Mouse (Mus musculus) heart, embryonic 13.5 days (tissue): Measurements from ENCODE around the gene Zbtb3. TPM values are rescaled to one million over a fixed set of nuclear protein-coding genes. Genes with fewer than 3 reads are reported as not detected.

Experiments used
- ATAC-seq: fragments of 200-750 bp; cut with Nextera tagmentation; 2 replicates; pipeline ENCODE4 v1.8.0; 2017; ENCODE audit warnings: moderate TSS enrichment; ENCODE audit not compliant: insufficient number of reproducible peaks, low FRiP score, low TSS enrichment; ENCODE audit errors: extremely low read depth
- H3K27ac ChIP-seq: fragments of 300-500 bp; sonication (generic); replicated peaks from 2 replicates; pipeline ENCODE4 v1.5.1; 2015; ENCODE audit warnings: moderate library complexity, mild to moderate bottlenecking, inconsistent platforms
- H3K27me3 ChIP-seq: fragments of 300-500 bp; sonication (generic); replicated peaks from 2 replicates; pipeline ENCODE4 v1.6.1; 2015; ENCODE audit warnings: mild to moderate bottlenecking, inconsistent platforms
- H3K36me3 ChIP-seq: fragments of 300-500 bp; sonication (generic); 2 replicates; pipeline ENCODE4 v1.6.1; 2015; ENCODE audit warnings: mild to moderate bottlenecking, inconsistent platforms
- H3K4me1 ChIP-seq: fragments of 300-500 bp; sonication (generic); 2 replicates; pipeline ENCODE4 v1.6.1; 2015; ENCODE audit warnings: inconsistent platforms
- H3K4me2 ChIP-seq: fragments of 300-500 bp; sonication (generic); 2 replicates; pipeline ENCODE4 v1.6.1; 2015; ENCODE audit warnings: inconsistent platforms, mild to moderate bottlenecking, moderate library complexity
- H3K4me3 ChIP-seq: fragments of 300-500 bp; sonication (generic); 2 replicates; pipeline ENCODE4 v1.5.1; 2015; ENCODE audit warnings: moderate library complexity, mild to moderate bottlenecking, inconsistent platforms
- H3K9ac ChIP-seq: fragments of 300-500 bp; sonication (generic); 2 replicates; pipeline ENCODE4 v1.6.1; 2015; ENCODE audit warnings: inconsistent platforms, mild to moderate bottlenecking, moderate library complexity
- H3K9me3 ChIP-seq: fragments of 300-500 bp; sonication (generic); 2 replicates; pipeline ENCODE4 v1.6.1; 2016; ENCODE audit warnings: inconsistent platforms
- WGBS: fragments of 180-500 bp; shearing (Covaris S2); methylation state at CpG from one replicate; pipeline ENCODE4 v1.1.7; 2015; ENCODE audit warnings: mixed read lengths; 5-methylcytosine and 5-hydroxymethylcytosine counted together
- polyA plus RNA-seq: library from polyadenylated mRNA; unstranded; fragments of >200 nt; fragmentation: Nextera tagmentation; extraction: Ambion mirVana; gene quantifications from 2 replicates; pipeline ENCODE4 v1.2.1, GENCODE M21; 2015

The Zbtb3 gene
- 3.7 and 3.9 TPM in 2 replicates for polyA plus RNA-seq

- peaks cover 19% of the 10 kb centered on the region for H3K4me1 ChIP-seq
- no peaks in the 10 kb centered on the region for H3K27me3 ChIP-seq
- peak; percentile 97 for ATAC-seq
- peak within 1 kb of the TSS; percentile 76 for H3K4me3 ChIP-seq
- WGBS: under 1% methylated on average over 30 of the region's 30 CpGs
- H3K4me2 ChIP-seq: peak within 1 kb of the TSS; percentile 84
- peak within 1 kb of the TSS; percentile 84 for H3K9ac ChIP-seq
- H3K27ac ChIP-seq: peak within 1 kb of the TSS; percentile 90
- peaks cover 34% of the 10 kb centered on the region for H3K36me3 ChIP-seq
- H3K9me3 ChIP-seq: no peaks in the 10 kb centered on the region
These were observed at the start of gene Zbtb3 for GRCm38 (mm10) chr19:8802130-8802821. TSS of gene Zbtb3 (plus strand) at chr19:8802555.

- Histone ChIP-seq H3K4me2 (peak overlapping the region; percentile 87), H3K27me3 (no peaks in the 10 kb centered on the region), H3K4me3 (peak overlapping the region; percentile 73), H3K9ac (peak overlapping the region; percentile 89; the same call in 1 of the 2 replicates), H3K27ac (no peak overlapping the region), H3K9me3 (no peaks in the 10 kb centered on the region), H3K36me3 (peaks cover 53% of the 10 kb centered on the region), H3K4me1 (peaks cover 35% of the 10 kb centered on the region)
- no peak for ATAC-seq
- WGBS: 50% methylated on average over 3 of the region's 3 CpGs
These were observed 46.7 kb upstream of the Zbtb3 start for GRCm38 (mm10) chr19:8755652-8756051.

GRCm38 (mm10) chr19:8756635-8757387 is 45.5 kb upstream of the Zbtb3 start, which contains the start of gene Nxf1:
TSS of gene Nxf1 (plus strand) at chr19:8757073.
- H3K9me3 ChIP-seq: no peaks in the 10 kb centered on the region
- peaks cover 41% of the 10 kb centered on the region for H3K36me3 ChIP-seq
- peak within 1 kb of the TSS; percentile 89 for H3K9ac ChIP-seq
- WGBS: under 1% methylated on average over 74 of the region's 75 CpGs
- H3K4me3 ChIP-seq: peak within 1 kb of the TSS; percentile 73
- ATAC-seq: peak; percentile 94
- peak within 1 kb of the TSS; percentile 87 for H3K4me2 ChIP-seq
- peaks cover 35% of the 10 kb centered on the region for H3K4me1 ChIP-seq
- H3K27ac ChIP-seq: peak within 1 kb of the TSS; percentile 89
- H3K27me3 ChIP-seq: no peaks in the 10 kb centered on the region

- Histone ChIP-seq H3K9ac (peak overlapping the region; percentile 89), H3K36me3 (peaks cover 39% of the 10 kb centered on the region), H3K4me3 (peak overlapping the region; percentile 73), H3K9me3 (no peaks in the 10 kb centered on the region), H3K4me1 (peaks cover 35% of the 10 kb centered on the region), H3K4me2 (peak overlapping the region; percentile 87), H3K27me3 (no peaks in the 10 kb centered on the region), H3K27ac (peak overlapping the region; percentile 89)
- ATAC-seq: no peak
- WGBS: 3% methylated on average over 14 of the region's 14 CpGs
These were observed 44.8 kb upstream of the Zbtb3 start for GRCm38 (mm10) chr19:8757471-8757998.

GRCm38 (mm10) chr19:8758899-8759298 is 43.5 kb upstream of the Zbtb3 start:
- no peak for ATAC-seq
- Histone ChIP-seq H3K27me3 (no peaks in the 10 kb centered on the region), H3K4me3 (peak overlapping the region; percentile 73), H3K9ac (0 out of 2 replicates have a peak overlapping the region, but pooled peaks have one; percentile 89), H3K9me3 (no peaks in the 10 kb centered on the region), H3K36me3 (peaks cover 39% of the 10 kb centered on the region), H3K4me1 (peaks cover 35% of the 10 kb centered on the region), H3K27ac (no peak overlapping the region), H3K4me2 (peak overlapping the region; percentile 87)
- 70% methylated on average over 2 of the region's 2 CpGs for WGBS

- Histone ChIP-seq H3K4me3 (no peak overlapping the region), H3K27ac (no peak overlapping the region), H3K4me1 (peaks cover 26% of the 10 kb centered on the region), H3K27me3 (no peaks in the 10 kb centered on the region), H3K9me3 (0 out of 2 replicates have a peak, but pooled peaks cover 4% of the 10 kb centered on the region), H3K36me3 (peaks cover 41% of the 10 kb centered on the region), H3K9ac (no peak overlapping the region), H3K4me2 (no peak overlapping the region)
- WGBS: 90% methylated on average over 2 of the region's 2 CpGs
- ATAC-seq: no peak
These were observed 41.6 kb upstream of the Zbtb3 start for GRCm38 (mm10) chr19:8760757-8761156.

GRCm38 (mm10) chr19:8763276-8763675 is 39.1 kb upstream of the Zbtb3 start:
- WGBS: 75% methylated on average over 4 of the region's 4 CpGs
- no peak for ATAC-seq
- Histone ChIP-seq H3K27ac (no peak overlapping the region), H3K4me3 (no peak overlapping the region), H3K36me3 (peaks cover 63% of the 10 kb centered on the region), H3K9me3 (0 out of 2 replicates have a peak, but pooled peaks cover 4% of the 10 kb centered on the region), H3K9ac (no peak overlapping the region), H3K27me3 (no peaks in the 10 kb centered on the region), H3K4me1 (peaks cover 10% of the 10 kb centered on the region), H3K4me2 (no peak overlapping the region)

GRCm38 (mm10) chr19:8765562-8765961 is 36.8 kb upstream of the Zbtb3 start:
- no peak overlapping the region for H3K9ac ChIP-seq
- H3K4me3 ChIP-seq: no peak overlapping the region
- H3K4me2 ChIP-seq: no peak overlapping the region
- 92% methylated on average over 9 of the region's 9 CpGs for WGBS
- H3K36me3 ChIP-seq: peaks cover 86% of the 10 kb centered on the region
- ATAC-seq: no peak
- H3K4me1 ChIP-seq: peaks cover 5% of the 10 kb centered on the region
- H3K27me3 ChIP-seq: no peaks in the 10 kb centered on the region
- no peak overlapping the region for H3K27ac ChIP-seq
- 0 out of 2 replicates have a peak, but pooled peaks cover 4% of the 10 kb centered on the region for H3K9me3 ChIP-seq

- no peaks in the 10 kb centered on the region for H3K27me3 ChIP-seq
- H3K4me2 ChIP-seq: peak within 1 kb of the TSS; percentile 87
- peak within 1 kb of the TSS; percentile 91 for H3K27ac ChIP-seq
- 15% methylated on average over 29 of the region's 29 CpGs for WGBS
- peaks cover 73% of the 10 kb centered on the region for H3K36me3 ChIP-seq
- peak within 1 kb of the TSS; percentile 96 for H3K9ac ChIP-seq
- peak within 1 kb of the TSS; percentile 93 for H3K4me3 ChIP-seq
- ATAC-seq: no peak
- H3K9me3 ChIP-seq: no peaks in the 10 kb centered on the region
- H3K4me1 ChIP-seq: peaks cover 37% of the 10 kb centered on the region
These were observed 31.6 kb upstream of the Zbtb3 start, which contains the start of gene Tmem223 for GRCm38 (mm10) chr19:8770567-8771270. TSS of gene Tmem223 (plus strand) at chr19:8770996.

- H3K27ac ChIP-seq: peak overlapping the region; percentile 98
- H3K27me3 ChIP-seq: no peaks in the 10 kb centered on the region
- no peak for ATAC-seq
- peaks cover 38% of the 10 kb centered on the region for H3K4me1 ChIP-seq
- H3K9me3 ChIP-seq: no peaks in the 10 kb centered on the region
- 56% methylated on average over 5 of the region's 5 CpGs for WGBS
- H3K36me3 ChIP-seq: peaks cover 67% of the 10 kb centered on the region
- H3K4me3 ChIP-seq: peak overlapping the region; percentile 83
- peak overlapping the region; percentile 93 for H3K9ac ChIP-seq
- peak overlapping the region; percentile 92 for H3K4me2 ChIP-seq
These were observed 29.4 kb upstream of the Zbtb3 start for GRCm38 (mm10) chr19:8772996-8773395.
